Mouse (Mus musculus) liver, embryonic 15.5 days (tissue): ENCODE results near the gene Alcam. TPM values are rescaled to one million over a fixed set of nuclear protein-coding genes. Genes with fewer than 3 reads are reported as not detected.

Source experiments
- ATAC-seq: fragments of 200-750 bp; cut with Nextera tagmentation; 2 replicates; pipeline ENCODE4 v1.8.0; 2017; ENCODE audit warnings: moderate number of reproducible peaks, mild to moderate bottlenecking, moderate library complexity; ENCODE audit not compliant: insufficient read depth
- H3K27ac ChIP-seq: fragments of 300-500 bp; sonication (generic); replicated peaks from 2 replicates; pipeline ENCODE4 v1.5.1; 2015; ENCODE audit warnings: mild to moderate bottlenecking, inconsistent platforms
- H3K27me3 ChIP-seq: fragments of 300-500 bp; sonication (generic); 2 replicates; pipeline ENCODE4 v1.6.1; 2015; ENCODE audit warnings: mild to moderate bottlenecking, inconsistent platforms
- H3K36me3 ChIP-seq: fragments of 300-500 bp; sonication (generic); replicated peaks from 2 replicates; pipeline ENCODE4 v1.6.1; 2015; ENCODE audit warnings: moderate library complexity, mild to moderate bottlenecking, inconsistent platforms
- H3K4me1 ChIP-seq: fragments of 300-500 bp; sonication (generic); replicated peaks from 2 replicates; pipeline ENCODE4 v1.6.1; 2015; ENCODE audit warnings: inconsistent platforms
- H3K4me2 ChIP-seq: fragments of 300-500 bp; sonication (generic); 2 replicates; pipeline ENCODE4 v1.6.1; 2015; ENCODE audit warnings: moderate library complexity, mild to moderate bottlenecking, inconsistent platforms
- H3K4me3 ChIP-seq: fragments of 300-500 bp; sonication (generic); replicated peaks from 2 replicates; pipeline ENCODE4 v1.5.1; 2015; ENCODE audit warnings: mild to moderate bottlenecking, inconsistent platforms
- H3K9ac ChIP-seq: fragments of 300-500 bp; sonication (generic); 2 replicates; pipeline ENCODE4 v1.6.1; 2015; ENCODE audit warnings: moderate library complexity, mild to moderate bottlenecking, inconsistent platforms
- H3K9me3 ChIP-seq: fragments of 300-500 bp; sonication (generic); replicated peaks from 2 replicates; pipeline ENCODE4 v1.6.1; 2016; ENCODE audit warnings: inconsistent platforms
- WGBS: fragments of 180-500 bp; shearing (Covaris S2); methylation state at CpG from one replicate; pipeline ENCODE4 v1.1.7; 2015; ENCODE audit warnings: mixed read lengths; ENCODE audit not compliant: insufficient replicate concordance; 5-methylcytosine and 5-hydroxymethylcytosine counted together
- polyA plus RNA-seq: library from polyadenylated mRNA; unstranded; fragments of >200 nt; fragmentation: Nextera tagmentation; extraction: Ambion mirVana; gene quantifications from 2 replicates; pipeline ENCODE4 v1.2.1, GENCODE M21; 2015

Alcam gene
- polyA plus RNA-seq, 1 experiment from 2014 or later: 6.5 TPM

DNA sequence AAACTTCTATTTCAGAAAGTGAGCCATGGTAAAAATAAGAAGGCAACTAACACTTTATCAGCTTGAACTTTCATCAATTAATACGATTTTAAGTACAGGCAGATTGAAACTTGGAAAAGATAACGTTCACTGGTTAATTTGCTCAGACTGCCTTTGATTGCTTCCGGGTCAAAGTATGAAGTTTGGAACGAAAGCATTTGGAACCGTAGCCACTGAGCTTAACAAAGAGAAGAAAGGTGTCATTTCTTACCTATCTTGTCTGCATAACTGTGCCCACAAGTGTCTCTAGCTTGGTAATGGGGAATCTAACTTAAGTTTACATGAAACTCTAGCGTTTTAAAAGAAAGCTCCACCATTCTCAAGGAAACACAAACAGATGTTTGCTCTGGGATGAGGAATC is 14.9 kb downstream of the Alcam start:
- H3K4me2 ChIP-seq: no peak overlapping the region
- H3K4me3 ChIP-seq: no peak overlapping the region
- no peaks in the 10 kb centered on the region for H3K36me3 ChIP-seq
- no peaks in the 10 kb centered on the region for H3K27me3 ChIP-seq
- H3K27ac ChIP-seq: no peak overlapping the region
- 0 out of 2 replicates have a peak, but pooled peaks cover 3% of the 10 kb centered on the region for H3K4me1 ChIP-seq
- WGBS: 51% methylated on average over 6 of the region's 6 CpGs
- H3K9me3 ChIP-seq: no peaks in the 10 kb centered on the region
- ATAC-seq: no peak
- H3K9ac ChIP-seq: no peak overlapping the region

DNA sequence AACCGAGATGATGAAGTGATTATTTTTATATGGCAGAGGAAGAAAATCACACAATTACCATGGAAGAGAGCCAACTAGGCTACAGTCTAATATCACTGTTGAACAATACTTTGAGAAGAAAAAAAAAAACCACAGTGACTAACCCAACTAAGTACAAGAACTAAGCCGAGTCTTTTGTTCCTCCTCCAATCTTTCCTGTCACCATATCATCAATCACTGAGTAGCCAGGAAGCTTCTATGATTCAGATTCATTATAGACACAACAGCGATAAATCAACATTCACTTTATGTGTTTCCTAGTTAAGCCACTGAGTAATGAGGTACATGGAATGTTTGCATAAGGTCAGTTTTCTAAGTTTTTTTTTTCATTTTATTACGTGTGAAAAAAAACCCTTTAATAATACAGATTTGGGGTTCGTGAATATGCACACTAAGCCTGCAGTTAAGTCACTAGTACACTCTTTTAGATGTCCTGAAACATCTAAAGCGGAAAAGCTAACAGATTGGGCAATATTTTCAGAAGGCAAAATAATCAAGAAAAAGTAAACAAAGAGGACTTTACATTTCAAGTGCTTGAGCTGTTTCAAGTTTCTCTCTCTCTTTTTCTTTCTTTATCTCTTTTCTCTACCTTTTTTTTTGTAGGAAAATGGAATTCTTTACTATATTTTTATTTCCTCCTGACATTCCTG is 15.5 kb downstream of the Alcam start:
- Histone ChIP-seq H3K4me3 (no peak overlapping the region), H3K4me2 (no peak overlapping the region), H3K4me1 (0 out of 2 replicates have a peak, but pooled peaks cover 3% of the 10 kb centered on the region), H3K9me3 (no peaks in the 10 kb centered on the region), H3K9ac (no peak overlapping the region), H3K36me3 (no peaks in the 10 kb centered on the region), H3K27ac (no peak overlapping the region), H3K27me3 (no peaks in the 10 kb centered on the region)
- 42% methylated on average over 6 of the region's 6 CpGs for WGBS
- ATAC-seq: no peak

DNA sequence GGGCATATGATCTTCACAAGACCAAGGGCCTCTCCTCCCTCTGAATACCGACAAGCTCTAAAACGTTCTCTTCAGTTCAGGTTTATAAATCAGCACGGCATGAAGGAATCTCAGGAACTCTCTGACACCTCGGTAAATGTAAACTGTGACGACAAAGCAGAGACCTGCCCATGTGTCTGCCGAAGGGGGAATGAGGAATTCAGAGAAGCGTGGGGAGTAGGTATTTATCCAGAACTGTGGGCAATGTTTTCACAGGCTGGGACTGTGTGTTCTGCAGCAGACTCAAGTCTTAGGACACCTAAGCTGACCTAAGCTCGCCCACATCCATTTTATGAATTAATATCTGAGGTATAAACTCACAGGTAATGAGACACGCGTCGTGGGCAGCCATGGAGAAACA is 20.7 kb downstream of the Alcam start:
- no peaks in the 10 kb centered on the region for H3K9me3 ChIP-seq
- ATAC-seq: no peak
- H3K4me3 ChIP-seq: no peak overlapping the region
- 56% methylated on average over 11 of the region's 11 CpGs for WGBS
- no peaks in the 10 kb centered on the region for H3K27me3 ChIP-seq
- H3K4me2 ChIP-seq: no peak overlapping the region
- no peaks in the 10 kb centered on the region for H3K36me3 ChIP-seq
- H3K27ac ChIP-seq: no peak overlapping the region
- H3K9ac ChIP-seq: no peak overlapping the region
- 0 out of 2 replicates have a peak, but pooled peaks cover 3% of the 10 kb centered on the region for H3K4me1 ChIP-seq

DNA sequence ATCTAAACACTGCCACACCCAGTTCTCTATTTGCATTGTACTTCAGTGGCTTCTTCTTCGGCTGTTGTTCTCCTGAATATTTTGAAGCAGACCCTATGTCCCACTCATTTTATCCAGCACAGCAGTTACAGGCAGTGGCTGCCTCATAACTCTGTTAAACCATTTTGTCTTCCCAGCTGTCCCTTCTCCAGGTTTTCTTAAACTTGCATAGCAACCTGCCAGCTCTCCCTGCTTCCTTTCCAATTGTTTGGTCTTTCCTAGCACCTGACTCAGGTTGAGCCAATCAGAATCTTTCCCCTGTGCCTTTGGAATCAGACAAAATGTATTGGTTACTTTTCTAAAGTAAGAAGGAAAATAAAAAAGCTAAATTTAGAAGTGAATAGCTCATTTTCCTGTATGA is 21.8 kb downstream of the Alcam start:
- WGBS: 66% methylated on average over 1 of the region's 1 CpGs
- H3K4me1 ChIP-seq: 0 out of 2 replicates have a peak, but pooled peaks cover 2% of the 10 kb centered on the region
- H3K9ac ChIP-seq: no peak overlapping the region
- no peaks in the 10 kb centered on the region for H3K9me3 ChIP-seq
- no peak for ATAC-seq
- no peaks in the 10 kb centered on the region for H3K27me3 ChIP-seq
- no peak overlapping the region for H3K27ac ChIP-seq
- no peak overlapping the region for H3K4me3 ChIP-seq
- no peaks in the 10 kb centered on the region for H3K36me3 ChIP-seq
- H3K4me2 ChIP-seq: no peak overlapping the region

DNA sequence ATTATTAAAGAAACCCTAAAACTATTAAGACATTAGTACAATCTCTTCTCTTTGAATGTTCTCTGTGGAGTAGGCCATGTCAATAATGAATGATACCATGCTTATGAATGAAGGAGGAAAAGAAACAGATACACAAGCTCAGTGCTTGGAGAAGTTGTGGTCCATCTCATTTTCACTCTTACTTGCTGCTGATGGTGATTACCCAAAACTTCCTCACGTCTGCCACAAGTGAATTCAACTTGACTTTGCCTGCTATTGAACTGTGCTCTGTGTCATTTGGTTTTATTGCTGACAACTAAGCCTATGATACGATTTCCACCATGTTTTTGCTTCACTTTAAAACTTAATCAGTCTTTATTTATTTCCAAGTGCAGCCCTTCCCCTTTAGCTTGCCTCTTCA is 22.3 kb downstream of the Alcam start:
- WGBS: 42% methylated on average over 2 of the region's 2 CpGs

DNA sequence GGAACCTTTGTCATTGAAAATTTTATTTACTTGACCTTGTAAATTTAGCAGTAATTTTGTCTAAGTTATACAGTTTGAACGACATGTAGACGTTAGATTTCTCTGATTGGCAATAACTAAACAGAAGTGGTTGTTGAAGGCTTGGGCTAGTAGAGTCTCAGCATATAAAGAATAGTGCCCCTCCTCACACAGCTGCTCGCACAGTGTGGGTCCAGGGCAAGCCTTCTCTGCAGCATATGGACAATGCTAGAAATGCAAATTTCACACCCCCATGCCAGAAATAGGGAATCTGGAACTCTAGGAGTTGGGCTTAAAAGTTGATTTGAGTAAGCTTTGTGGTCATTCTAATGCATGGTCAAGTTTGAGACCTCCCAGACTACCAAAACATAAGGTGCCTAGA is 23.8 kb downstream of the Alcam start:
- H3K4me2 ChIP-seq: no peak overlapping the region
- ATAC-seq: no peak

More for the DNA sequence above, 22.3 kb downstream of the Alcam start:
- no peak overlapping the region for H3K27ac ChIP-seq
- H3K9ac ChIP-seq: no peak overlapping the region
- H3K4me3 ChIP-seq: no peak overlapping the region
- H3K4me1 ChIP-seq: no peaks in the 10 kb centered on the region
- no peaks in the 10 kb centered on the region for H3K27me3 ChIP-seq
- H3K9me3 ChIP-seq: no peaks in the 10 kb centered on the region
- no peak for ATAC-seq
- no peak overlapping the region for H3K4me2 ChIP-seq
- no peaks in the 10 kb centered on the region for H3K36me3 ChIP-seq

DNA sequence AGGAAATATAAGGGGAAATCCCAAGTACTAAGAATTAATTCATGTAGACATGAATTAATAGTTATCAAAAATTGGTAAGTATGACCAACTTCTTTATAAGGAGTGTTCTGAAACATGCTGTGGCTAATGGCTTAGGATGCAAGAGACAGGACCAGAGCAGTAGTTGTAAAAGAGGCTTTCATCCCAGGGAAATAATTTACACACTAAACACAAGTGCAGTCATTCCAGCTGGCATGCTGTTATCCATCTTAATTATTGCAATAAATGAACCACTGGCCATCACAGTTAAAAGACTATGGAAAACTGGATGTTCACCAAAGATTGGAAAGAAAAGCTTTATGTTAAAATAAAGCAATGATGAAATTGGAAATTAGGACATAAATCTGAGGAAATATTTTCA is 24.2 kb downstream of the Alcam start:
- no peak overlapping the region for H3K27ac ChIP-seq
- no peak overlapping the region for H3K4me2 ChIP-seq
- no peaks in the 10 kb centered on the region for H3K27me3 ChIP-seq
- no peak for ATAC-seq
- no peak overlapping the region for H3K9ac ChIP-seq
- H3K4me3 ChIP-seq: no peak overlapping the region
- no peaks in the 10 kb centered on the region for H3K9me3 ChIP-seq
- H3K36me3 ChIP-seq: no peaks in the 10 kb centered on the region
- no peaks in the 10 kb centered on the region for H3K4me1 ChIP-seq

More for the DNA sequence above, 23.8 kb downstream of the Alcam start:
- Histone ChIP-seq H3K36me3 (no peaks in the 10 kb centered on the region), H3K27ac (no peak overlapping the region), H3K9ac (no peak overlapping the region), H3K27me3 (no peaks in the 10 kb centered on the region), H3K4me3 (no peak overlapping the region), H3K9me3 (no peaks in the 10 kb centered on the region), H3K4me1 (no peaks in the 10 kb centered on the region)
- WGBS: 49% methylated on average over 3 of the region's 3 CpGs

DNA sequence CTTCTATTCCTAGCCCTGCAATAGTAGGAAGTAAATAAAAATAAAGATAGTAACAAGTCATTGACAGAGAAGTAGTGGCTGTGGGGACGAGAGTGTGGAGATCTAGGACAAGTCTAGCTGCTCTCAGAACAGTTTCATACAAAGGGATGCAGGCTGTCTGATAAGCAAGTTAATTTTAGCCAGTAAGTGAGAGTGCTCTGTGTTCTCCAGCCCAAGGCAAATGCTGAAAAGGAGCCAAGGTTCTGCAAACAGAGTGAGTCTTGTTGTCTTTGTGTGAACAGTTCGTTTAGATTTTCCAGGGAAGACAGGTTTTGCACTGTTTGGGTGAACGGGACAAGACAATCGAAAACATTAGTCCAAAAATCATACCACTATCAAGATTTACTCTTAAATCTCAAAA is 25.4 kb downstream of the Alcam start:
- Histone ChIP-seq H3K4me3 (no peak overlapping the region), H3K9ac (no peak overlapping the region), H3K36me3 (no peaks in the 10 kb centered on the region), H3K9me3 (no peaks in the 10 kb centered on the region), H3K4me2 (no peak overlapping the region), H3K27ac (no peak overlapping the region), H3K27me3 (no peaks in the 10 kb centered on the region), H3K4me1 (no peaks in the 10 kb centered on the region)
- WGBS: 34% methylated on average over 4 of the region's 4 CpGs
- ATAC-seq: no peak

DNA sequence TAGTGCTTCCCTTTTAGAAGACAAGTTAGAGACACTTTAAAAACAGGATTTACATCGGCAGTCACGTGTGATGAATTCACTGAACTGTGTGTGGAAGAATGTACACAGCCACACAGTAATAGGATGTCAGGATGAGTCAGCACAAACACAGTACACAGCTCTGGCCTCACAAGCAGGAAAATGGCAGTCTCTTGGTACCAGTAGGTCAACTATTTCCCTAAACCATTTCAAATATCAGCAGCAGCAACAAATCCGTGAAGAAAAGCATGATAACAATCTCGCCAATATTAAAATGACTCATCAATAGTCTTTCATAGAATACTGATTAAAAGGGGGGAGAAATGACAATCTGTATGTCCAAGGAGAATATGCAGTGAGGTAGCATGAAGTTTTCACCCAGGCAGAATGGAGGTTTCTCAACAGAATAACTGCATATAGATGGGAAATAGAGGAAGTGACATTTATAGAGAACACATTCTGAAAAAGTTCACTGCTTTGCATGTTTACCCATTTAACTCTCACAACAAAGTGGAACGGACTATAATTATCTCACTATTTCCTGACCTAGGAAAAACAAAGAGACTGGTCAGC is 35.2 kb downstream of the Alcam start:
- Histone ChIP-seq H3K4me3 (no peak overlapping the region), H3K9me3 (no peaks in the 10 kb centered on the region), H3K4me2 (no peak overlapping the region), H3K9ac (no peak overlapping the region), H3K36me3 (no peaks in the 10 kb centered on the region), H3K27me3 (no peaks in the 10 kb centered on the region), H3K4me1 (0 out of 2 replicates have a peak, but pooled peaks cover 4% of the 10 kb centered on the region), H3K27ac (no peak overlapping the region)
- no peak for ATAC-seq
- 37% methylated on average over 5 of the region's 5 CpGs for WGBS

DNA sequence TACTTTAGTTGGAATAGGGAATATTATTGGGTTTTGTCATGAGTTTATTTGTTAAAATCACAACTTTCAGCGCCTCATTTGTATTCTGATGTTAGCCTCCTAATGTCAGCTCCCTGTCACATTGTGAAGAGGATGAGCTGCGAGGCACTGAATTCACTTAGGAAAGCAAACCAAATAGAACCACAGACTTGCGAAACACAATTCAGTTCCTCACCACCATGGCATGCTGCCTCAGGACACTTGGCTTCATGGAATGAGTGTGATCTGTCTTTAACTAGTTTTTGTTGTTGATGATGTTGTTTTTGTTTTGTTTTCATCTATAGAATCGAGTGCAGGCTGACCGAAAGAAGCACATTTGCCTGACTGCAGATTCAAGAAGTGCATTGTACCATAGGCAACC is 35.9 kb downstream of the Alcam start:
- Histone ChIP-seq H3K4me2 (no peak overlapping the region), H3K36me3 (no peaks in the 10 kb centered on the region), H3K4me1 (0 out of 2 replicates have a peak, but pooled peaks cover 4% of the 10 kb centered on the region), H3K9me3 (no peaks in the 10 kb centered on the region), H3K4me3 (no peak overlapping the region), H3K27ac (no peak overlapping the region), H3K9ac (no peak overlapping the region), H3K27me3 (no peaks in the 10 kb centered on the region)
- 62% methylated on average over 5 of the region's 5 CpGs for WGBS
- ATAC-seq: no peak

DNA sequence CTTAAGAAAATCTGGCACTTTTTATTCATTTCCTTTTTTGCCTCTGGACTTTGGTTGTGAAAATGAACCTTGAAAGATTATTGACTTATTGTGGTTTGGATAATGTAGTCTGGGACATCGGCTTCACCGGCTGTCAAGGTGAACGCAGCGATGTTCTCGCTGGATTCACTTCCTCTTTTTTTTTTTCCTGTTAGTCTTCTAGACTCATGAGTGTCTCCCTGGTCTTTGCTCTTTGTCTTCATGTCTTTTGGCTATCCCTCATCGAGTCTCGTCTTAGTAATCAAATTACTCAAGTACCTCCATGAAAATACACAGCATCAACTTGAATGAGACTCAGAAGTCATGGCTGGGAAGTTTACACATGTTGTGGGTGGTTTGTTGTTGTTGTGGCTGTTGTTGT is 36.7 kb downstream of the Alcam start:
- H3K4me3 ChIP-seq: no peak overlapping the region
- 31% methylated on average over 7 of the region's 7 CpGs for WGBS
- H3K9ac ChIP-seq: no peak overlapping the region
- H3K4me2 ChIP-seq: no peak overlapping the region
- no peaks in the 10 kb centered on the region for H3K27me3 ChIP-seq
- no peaks in the 10 kb centered on the region for H3K36me3 ChIP-seq
- ATAC-seq: no peak
- 0 out of 2 replicates have a peak, but pooled peaks cover 4% of the 10 kb centered on the region for H3K4me1 ChIP-seq
- no peaks in the 10 kb centered on the region for H3K9me3 ChIP-seq
- no peak overlapping the region for H3K27ac ChIP-seq

DNA sequence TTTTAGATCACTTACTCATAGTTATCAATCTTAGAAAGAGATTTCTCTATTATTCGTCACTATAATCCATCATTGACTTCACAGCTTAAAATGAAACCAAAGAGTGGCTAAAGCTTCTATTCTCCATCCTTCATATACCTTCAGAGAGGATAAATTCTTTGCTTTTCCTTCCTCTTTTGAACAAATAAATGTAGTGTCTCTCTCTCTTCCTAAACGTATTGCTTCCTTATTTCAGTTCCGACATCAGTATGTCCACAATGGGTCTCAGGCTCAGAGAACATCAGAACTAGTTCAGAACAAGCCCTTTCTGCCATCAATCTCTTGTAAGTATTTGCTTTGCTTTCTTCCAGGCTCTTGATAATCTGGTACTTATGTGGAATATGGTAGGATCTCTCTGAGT is 40.2 kb downstream of the Alcam start:
- H3K27ac ChIP-seq: no peak overlapping the region
- H3K36me3 ChIP-seq: no peaks in the 10 kb centered on the region
- no peak for ATAC-seq
- no peak overlapping the region for H3K9ac ChIP-seq
- no peaks in the 10 kb centered on the region for H3K9me3 ChIP-seq
- no peaks in the 10 kb centered on the region for H3K27me3 ChIP-seq
- H3K4me1 ChIP-seq: 0 out of 2 replicates have a peak, but pooled peaks cover 1% of the 10 kb centered on the region
- H3K4me3 ChIP-seq: no peak overlapping the region
- 37% methylated on average over 3 of the region's 3 CpGs for WGBS
- no peak overlapping the region for H3K4me2 ChIP-seq
